Mouse (Mus musculus) stomach, embryonic 14.5 days (tissue): Measurements from ENCODE around the gene Hoxc6. TPM values are rescaled to one million over a fixed set of nuclear protein-coding genes. Genes with fewer than 3 reads are reported as not detected.
A peak's percentile ranks its signal among the peaks of the same experiment; 100 is the strongest.

Experiments
- ATAC-seq: fragments of 200-750 bp; cut with Nextera tagmentation; 2 replicates; pipeline ENCODE4 v1.8.0; 2017; ENCODE audit warnings: low read depth, moderate TSS enrichment; ENCODE audit not compliant: insufficient number of reproducible peaks, insufficient read depth, low FRiP score
- H3K27ac ChIP-seq: fragments of 300-500 bp; sonication (generic); 2 replicates; pipeline ENCODE4 v1.5.1; 2014; ENCODE audit warnings: mild to moderate bottlenecking, low read length, moderate library complexity, mixed read lengths
- H3K27me3 ChIP-seq: fragments of 300-500 bp; sonication (generic); 2 replicates; pipeline ENCODE4 v1.6.1; 2014; ENCODE audit warnings: low read length, control low read depth, mixed read lengths; ENCODE audit not compliant: control insufficient read depth, insufficient read depth
- H3K36me3 ChIP-seq: fragments of 300-500 bp; sonication (generic); 2 replicates; pipeline ENCODE4 v1.6.1; 2014; ENCODE audit warnings: mild to moderate bottlenecking, control low read depth, low read length, moderate library complexity, mixed read lengths; ENCODE audit not compliant: control insufficient read depth, insufficient read depth
- H3K4me1 ChIP-seq: fragments of 300-500 bp; sonication (generic); 2 replicates; pipeline ENCODE4 v1.6.1; 2014; ENCODE audit warnings: low read length, control low read depth, mixed read lengths; ENCODE audit not compliant: control insufficient read depth, insufficient read depth
- H3K4me2 ChIP-seq: fragments of 300-500 bp; sonication (generic); replicated peaks from 2 replicates; pipeline ENCODE4 v1.6.1; 2014; ENCODE audit warnings: low read depth, low read length, control low read depth
- H3K4me3 ChIP-seq: fragments of 300-500 bp; sonication (generic); 2 replicates; pipeline ENCODE4 v1.5.1; 2014; ENCODE audit warnings: low read depth, low read length, control low read depth
- H3K9ac ChIP-seq: fragments of 300-500 bp; sonication (generic); replicated peaks from 2 replicates; pipeline ENCODE4 v1.6.1; 2014; ENCODE audit warnings: low read depth, mild to moderate bottlenecking, control low read depth, low read length, moderate library complexity, mixed read lengths
- H3K9me3 ChIP-seq: fragments of 300-500 bp; sonication (generic); 2 replicates; pipeline ENCODE4 v1.6.1; 2016; ENCODE audit warnings: low read depth, low read length, control low read depth; ENCODE audit not compliant: control insufficient read depth
- WGBS: fragments of 180-500 bp; shearing (Covaris S2); extraction: QIAGEN DNeasy Blood & Tissue Kit; methylation state at CpG from one replicate; pipeline ENCODE4 v1.1.7; 2014; 5-methylcytosine and 5-hydroxymethylcytosine counted together
- polyA plus RNA-seq: library from polyadenylated mRNA; unstranded; fragments of >200 nt; fragmentation: Nextera tagmentation; extraction: Ambion mirVana; gene quantifications from 2 replicates; pipeline ENCODE4 v1.2.1, GENCODE M21; 2014

Gene Hoxc6
- polyA plus RNA-seq, 1 experiment from 2014 or later: 4.8 TPM

- Histone ChIP-seq H3K36me3 (no peaks in the 10 kb centered on the region), H3K27me3 (no peaks in the 10 kb centered on the region), H3K4me3 (no peak overlapping the region), H3K27ac (no peak overlapping the region), H3K9ac (no peak overlapping the region; the same call in 1 of the 2 replicates), H3K9me3 (no peaks in the 10 kb centered on the region), H3K4me1 (peaks cover 16% of the 10 kb centered on the region; the same call in 1 of the 2 replicates), H3K4me2 (no peak overlapping the region)
- 23% methylated on average over 8 of the region's 8 CpGs for WGBS
- ATAC-seq: no peak
Observed at GRCm38 (mm10) chr15:103030142-103030541, 32.1 kb downstream of the Hoxc6 start.

GRCm38 (mm10) chr15:103032167-103032566 is 34.1 kb downstream of the Hoxc6 start:
- peaks cover 21% of the 10 kb centered on the region; the same call in 1 of the 2 replicates for H3K4me1 ChIP-seq
- WGBS: 20% methylated on average over 1 of the region's 3 CpGs
- no peak overlapping the region for H3K27ac ChIP-seq
- peak overlapping the region; percentile 32 for H3K4me2 ChIP-seq
- no peaks in the 10 kb centered on the region for H3K27me3 ChIP-seq
- H3K4me3 ChIP-seq: 0 out of 2 replicates have a peak overlapping the region, but pooled peaks have one; percentile 3
- no peaks in the 10 kb centered on the region for H3K9me3 ChIP-seq
- no peak overlapping the region for H3K9ac ChIP-seq
- ATAC-seq: no peak
- H3K36me3 ChIP-seq: no peaks in the 10 kb centered on the region

GRCm38 (mm10) chr15:103032646-103033575 is 34.9 kb downstream of the Hoxc6 start:
- Histone ChIP-seq H3K27ac (peak overlapping the region; percentile 58; the same call in 1 of the 2 replicates), H3K36me3 (no peaks in the 10 kb centered on the region), H3K9me3 (no peaks in the 10 kb centered on the region), H3K4me2 (peak overlapping the region; percentile 32), H3K27me3 (no peaks in the 10 kb centered on the region), H3K4me3 (0 out of 2 replicates have a peak overlapping the region, but pooled peaks have one; percentile 3), H3K9ac (0 out of 2 replicates have a peak overlapping the region, but pooled peaks have one; percentile 18), H3K4me1 (peaks cover 21% of the 10 kb centered on the region; the same call in 1 of the 2 replicates)
- WGBS: 5% methylated on average over 26 of the region's 26 CpGs
- ATAC-seq: no peak

- peak overlapping the region; percentile 89 for H3K27ac ChIP-seq
Observed at GRCm38 (mm10) chr15:103034043-103034806, 36.2 kb downstream of the Hoxc6 start.

GRCm38 (mm10) chr15:103034807-103035547 is 36.9 kb downstream of the Hoxc6 start:
- Histone ChIP-seq H3K27me3 (no peaks in the 10 kb centered on the region), H3K27ac (peak overlapping the region; percentile 89), H3K4me2 (peak overlapping the region; percentile 76), H3K9ac (peak overlapping the region; percentile 92), H3K4me1 (peaks cover 37% of the 10 kb centered on the region), H3K4me3 (peak overlapping the region; percentile 69), H3K36me3 (no peaks in the 10 kb centered on the region), H3K9me3 (no peaks in the 10 kb centered on the region)
- under 1% methylated on average over 34 of the region's 34 CpGs for WGBS
- ATAC-seq: peak; percentile 49

More at GRCm38 (mm10) chr15:103034043-103034806, 36.2 kb downstream of the Hoxc6 start:
- no peaks in the 10 kb centered on the region for H3K9me3 ChIP-seq
- no peaks in the 10 kb centered on the region for H3K36me3 ChIP-seq
- peaks cover 29% of the 10 kb centered on the region for H3K4me1 ChIP-seq
- peak overlapping the region; percentile 92 for H3K9ac ChIP-seq
- ATAC-seq: peak; percentile 82; the same call in 1 of the 2 replicates
- H3K4me3 ChIP-seq: peak overlapping the region; percentile 69
- peak overlapping the region; percentile 76 for H3K4me2 ChIP-seq
- H3K27me3 ChIP-seq: no peaks in the 10 kb centered on the region
- WGBS: 1% methylated on average over 24 of the region's 24 CpGs

GRCm38 (mm10) chr15:103035548-103035881 is 37.5 kb downstream of the Hoxc6 start:
- Histone ChIP-seq H3K4me2 (peak overlapping the region; percentile 76), H3K9me3 (no peaks in the 10 kb centered on the region), H3K4me1 (peaks cover 42% of the 10 kb centered on the region), H3K27ac (peak overlapping the region; percentile 89), H3K27me3 (no peaks in the 10 kb centered on the region), H3K9ac (peak overlapping the region; percentile 92), H3K36me3 (no peaks in the 10 kb centered on the region), H3K4me3 (peak overlapping the region; percentile 69)
- WGBS: under 1% methylated on average over 14 of the region's 14 CpGs
- ATAC-seq: no peak

- H3K27ac ChIP-seq: peak overlapping the region; percentile 81; the same call in 1 of the 2 replicates
- 23% methylated on average over 1 of the region's 1 CpGs for whole genome bisulfite sequencing
- no peak overlapping the region for H3K9ac ChIP-seq
- no peaks in the 10 kb centered on the region for H3K27me3 ChIP-seq
- no peak for ATAC-seq
- peaks cover 57% of the 10 kb centered on the region for H3K4me1 ChIP-seq
- peak overlapping the region; percentile 76 for H3K4me2 ChIP-seq
- H3K4me3 ChIP-seq: peak overlapping the region; percentile 69; the same call in 1 of the 2 replicates
- no peaks in the 10 kb centered on the region for H3K36me3 ChIP-seq
- no peaks in the 10 kb centered on the region for H3K9me3 ChIP-seq
Observed at GRCm38 (mm10) chr15:103037579-103037978, 39.5 kb downstream of the Hoxc6 start.
